Mouse (Mus musculus) liver, postnatal 0 days (tissue): ENCODE data around the gene Otud6a. TPM values are rescaled to one million over a fixed set of nuclear protein-coding genes. Genes with fewer than 3 reads are reported as not detected.

Source experiments
- ATAC-seq: fragments of 200-750 bp; cut with Nextera tagmentation; 2 replicates; pipeline ENCODE4 v1.8.0; 2017; ENCODE audit warnings: mild to moderate bottlenecking, moderate library complexity
- DNase-seq: peaks from one replicate; pipeline ENCODE4 v3.0.0-alpha.2; 2016
- H3K27ac ChIP-seq: fragments of 300-500 bp; sonication (generic); 2 replicates; pipeline ENCODE4 v1.5.1; 2014; ENCODE audit warnings: antibody characterized with exemption, moderate library complexity, mild to moderate bottlenecking, low read depth
- H3K27me3 ChIP-seq: fragments of 300-500 bp; sonication (generic); 2 replicates; pipeline ENCODE4 v1.6.1; 2014; ENCODE audit warnings: low read length, control low read depth, mixed read lengths; ENCODE audit not compliant: insufficient read depth
- H3K36me3 ChIP-seq: fragments of 300-500 bp; sonication (generic); replicated peaks from 2 replicates; pipeline ENCODE4 v1.6.1; 2014; ENCODE audit warnings: mild to moderate bottlenecking, control low read depth, low read length, moderate library complexity, mixed read lengths; ENCODE audit not compliant: insufficient read depth
- H3K4me1 ChIP-seq: fragments of 300-500 bp; sonication (generic); 2 replicates; pipeline ENCODE4 v1.6.1; 2014; ENCODE audit warnings: antibody characterized with exemption, mild to moderate bottlenecking, control low read depth; ENCODE audit not compliant: insufficient read depth
- H3K4me2 ChIP-seq: fragments of 300-500 bp; sonication (generic); 2 replicates; pipeline ENCODE4 v1.6.1; 2014; ENCODE audit warnings: low read depth, mild to moderate bottlenecking, low read length, moderate library complexity, mixed read lengths
- H3K4me3 ChIP-seq: fragments of 300-500 bp; sonication (generic); 2 replicates; pipeline ENCODE4 v1.5.1; 2014; ENCODE audit warnings: low read depth, low read length
- H3K9ac ChIP-seq: fragments of 300-500 bp; sonication (generic); replicated peaks from 2 replicates; pipeline ENCODE4 v1.6.1; 2014; ENCODE audit warnings: mild to moderate bottlenecking, moderate library complexity
- H3K9me3 ChIP-seq: fragments of 300-500 bp; sonication (generic); 2 replicates; pipeline ENCODE4 v1.6.1; 2016; ENCODE audit warnings: mild to moderate bottlenecking, control low read depth, low read length, mixed read lengths
- CTCF ChIP-seq: sonication (generic); IDR thresholded peaks from 2 replicates; pipeline ENCODE4 v1.5.1; 2016; ENCODE audit warnings: antibody characterized with exemption, low read depth
- EP300 ChIP-seq: IDR thresholded peaks from 2 replicates; pipeline ENCODE4 v1.6.1; 2016; ENCODE audit warnings: antibody characterized with exemption, low read depth, mild to moderate bottlenecking
- WGBS: fragments of 180-500 bp; shearing (Covaris S2); extraction: QIAGEN DNeasy Blood & Tissue Kit; methylation state at CpG from one replicate; pipeline ENCODE4 v1.1.7; 2014; ENCODE audit not compliant: insufficient replicate concordance; 5-methylcytosine and 5-hydroxymethylcytosine counted together
- microRNA counts: library from miRNA; unstranded; fragments of <30 nt; microRNA quantifications from one replicate; lab custom pipeline; 2015
- microRNA-seq: library from miRNA; unstranded; fragments of <30 nt; microRNA quantifications from one replicate; pipeline ENCODE4, GENCODE M21; 2016
- polyA plus RNA-seq: library from polyadenylated mRNA; unstranded; fragments of >200 nt; fragmentation: Nextera tagmentation; extraction: Ambion mirVana; gene quantifications from 2 replicates; pipeline ENCODE4 v1.2.1, GENCODE M21; 2015

The Otud6a gene
- polyA plus RNA-seq, 1 experiment from 2014 or later = not detected

DNA sequence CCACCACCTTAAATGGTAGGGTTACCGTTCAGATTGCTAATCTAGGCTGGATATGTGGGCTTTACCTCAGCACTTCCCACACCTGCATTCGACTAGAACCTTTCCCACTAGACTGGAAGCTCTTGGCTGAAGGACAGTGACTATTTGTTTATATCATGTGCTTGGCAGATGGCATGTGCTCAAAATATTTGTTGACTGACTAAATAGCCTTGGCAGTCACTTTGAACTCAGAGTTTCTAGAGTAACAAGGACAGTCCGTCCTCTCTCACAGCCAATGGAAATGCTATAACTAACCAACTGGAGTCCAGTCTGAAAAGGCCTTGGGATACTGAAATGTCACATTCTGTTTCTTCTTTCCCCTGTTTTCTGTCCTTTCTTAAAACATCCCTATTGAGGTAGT, 42.7 kb downstream of the Otud6a start:
- Histone ChIP-seq H3K36me3 (no peaks in the 10 kb centered on the region), H3K9me3 (no peaks in the 10 kb centered on the region), H3K4me1 (no peaks in the 10 kb centered on the region), H3K27ac (no peak overlapping the region), H3K4me3 (no peak overlapping the region), H3K27me3 (peaks cover 3% of the 10 kb centered on the region; the same call in 1 of the 2 replicates), H3K4me2 (no peak overlapping the region), H3K9ac (no peak overlapping the region)
- TF ChIP-seq CTCF = no peak
- TF ChIP-seq EP300 = no peak
- ATAC-seq (peak; percentile 83), DNase-seq (no peak)
- 70% methylated on average over 3 of the region's 3 CpGs for WGBS

- H3K27ac ChIP-seq = no peak overlapping the region
- ATAC-seq = no peak
- H3K9me3 ChIP-seq = no peaks in the 10 kb centered on the region
- TF ChIP-seq CTCF (no peak), EP300 (no peak)
- H3K4me2 ChIP-seq = no peak overlapping the region
- no peak overlapping the region for H3K4me3 ChIP-seq
- no peak overlapping the region for H3K9ac ChIP-seq
- H3K4me1 ChIP-seq = no peaks in the 10 kb centered on the region
- H3K36me3 ChIP-seq = no peaks in the 10 kb centered on the region
- 64% methylated on average over 4 of the region's 4 CpGs for WGBS
- H3K27me3 ChIP-seq = no peaks in the 10 kb centered on the region; the same call in 1 of the 2 replicates
- DNase-seq = no peak
Observed at GRCm38 (mm10) chrX:100475569-100476223, 46.9 kb downstream of the Otud6a start.

MicroRNA genes within 50 kb of the gene (microRNA counts, 519-probe panel; counts per million panel counts)
- microRNA mmu-miR-676 (lab: Ali Mortazavi, UCI) = 2,631 counts per million, percentile 25 among the panel's probes with 10 or more counts

Small RNA genes within 50 kb of the gene (microRNA-seq; reads per million reads assigned to microRNA genes)
- gene Mir676 = 811 reads per million, percentile 69 among the genes with 10 or more reads in this experiment

Other genes with a start within 250 kb of the Otud6a start
- gene Awat2, start 13.7 kb downstream of the Otud6a start, polyA plus RNA-seq = 0.16 and 0.24 TPM in 2 replicates
- 17.8 and 19.2 TPM in 2 replicates for gene Igbp1, start 65.3 kb downstream of the Otud6a start, polyA plus RNA-seq
- not detected in 2 replicates for gene Dgat2l6, start 95.8 kb downstream of the Otud6a start, polyA plus RNA-seq
- not detected in 2 replicates for gene Awat1, start 143.2 kb downstream of the Otud6a start, polyA plus RNA-seq
- gene P2ry4, start 165.9 kb downstream of the Otud6a start, polyA plus RNA-seq = 0.99 and 1.2 TPM in 2 replicates
- gene Arr3, start 176.5 kb downstream of the Otud6a start, polyA plus RNA-seq = not detected in 2 replicates
- 6.7 and 8.4 TPM in 2 replicates for gene Kif4, start 196.7 kb downstream of the Otud6a start, polyA plus RNA-seq
- 40.0 and 40.2 TPM in 2 replicates for gene Pdzd11, start 197.6 kb downstream of the Otud6a start, polyA plus RNA-seq